Mouse (Mus musculus): ENCODE measurements around the gene Rxfp2.

DNA sequence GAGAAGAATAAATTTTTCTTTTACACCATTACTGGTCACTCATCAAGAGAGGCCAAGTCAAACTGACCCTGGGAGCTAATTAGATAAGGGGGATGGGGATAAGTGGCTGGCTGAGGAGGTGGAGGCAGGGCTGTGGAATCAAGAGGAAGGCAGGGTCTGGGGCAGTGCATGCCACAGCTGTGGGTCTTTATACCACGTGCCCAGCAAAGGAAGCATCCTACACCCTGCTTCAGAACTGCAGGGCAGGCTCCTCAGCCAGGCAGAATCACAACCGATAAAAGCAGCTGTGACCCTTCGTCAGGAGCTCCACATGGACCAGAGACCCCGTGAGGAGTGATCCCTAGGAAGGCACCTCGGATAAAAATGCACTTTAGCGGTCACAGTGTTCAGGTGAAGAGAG, 13.1 kb upstream of the Rxfp2 start:
- no peak for TF ChIP-seq MYOD1 (IDR thresholded peaks at IDR 0.05; ENCODE audit: control insufficient read depth, insufficient read length, low read depth)
- TF ChIP-seq CTCF (IDR thresholded peaks at IDR 0.05; ENCODE audit: control insufficient read depth, insufficient read depth, insufficient read length) = no peak
- TF ChIP-seq USF1 (IDR thresholded peaks at IDR 0.05; ENCODE audit: low read depth) = no peak
- no peak for TF ChIP-seq CEBPB (IDR thresholded peaks at IDR 0.05; ENCODE audit: low read depth)
- no peak for TF ChIP-seq MAX (IDR thresholded peaks at IDR 0.05)
- no peak for TF ChIP-seq MYOG (IDR thresholded peaks at IDR 0.05; ENCODE audit: control insufficient read depth, extremely low read depth, insufficient read length)

Measured in C2C12 (cell line).